Mouse (Mus musculus): ENCODE results near the gene Tmem254c. TPM values are rescaled to one million over a fixed set of nuclear protein-coding genes. Genes with fewer than 3 reads are reported as not detected.

The Tmem254c gene
- total RNA-seq, 2 experiments from 2014 or later: 22.2 to 44.1 TPM

Other genes with a start within 250 kb of the Tmem254c start
- gene Anxa11, start 225.2 kb downstream of the Tmem254c start, total RNA-seq (2015): 36.5 and 37.1 TPM in 2 replicates
- 7.3 and 8.1 TPM in 2 replicates for gene Anxa11, start 225.2 kb downstream of the Tmem254c start, total RNA-seq (2017)
- gene Plac9a, start 164.3 kb downstream of the Tmem254c start, total RNA-seq (2015): not detected in 2 replicates
- not detected in 2 replicates for gene Plac9a, start 164.3 kb downstream of the Tmem254c start, total RNA-seq (2017)
- 12.2 and 18.6 TPM in 2 replicates for gene Tmem254a, start 139.7 kb downstream of the Tmem254c start, total RNA-seq (2015)
- 1.0 and 1.2 TPM in 2 replicates for gene Tmem254a, start 139.7 kb downstream of the Tmem254c start, total RNA-seq (2017)
- not detected in 2 replicates for gene Cphx1, start 129.1 kb downstream of the Tmem254c start, total RNA-seq (2015)
- not detected in 2 replicates for gene Cphx1, start 129.1 kb downstream of the Tmem254c start, total RNA-seq (2017)
- gene Duxbl1, start 88.8 kb downstream of the Tmem254c start, total RNA-seq (2015): not detected in 2 replicates
- gene Duxbl1, start 88.8 kb downstream of the Tmem254c start, total RNA-seq (2017): not detected in 2 replicates
- gene Gm9780, start 24.6 kb downstream of the Tmem254c start, total RNA-seq (2015): not detected in 2 replicates
- gene Gm9780, start 24.6 kb downstream of the Tmem254c start, total RNA-seq (2017): not detected in 2 replicates
- gene Cphx2, start 14.2 kb upstream of the Tmem254c start, total RNA-seq (2015): not detected in 2 replicates
- gene Cphx2, start 14.2 kb upstream of the Tmem254c start, total RNA-seq (2017): not detected in 2 replicates
- gene Cphx3, start 14.9 kb upstream of the Tmem254c start, total RNA-seq (2015): not detected in 2 replicates
- gene Cphx3, start 14.9 kb upstream of the Tmem254c start, total RNA-seq (2017): not detected in 2 replicates
- gene Duxbl2, start 51.0 kb upstream of the Tmem254c start, total RNA-seq (2015): not detected in 2 replicates
- not detected in 2 replicates for gene Duxbl2, start 51.0 kb upstream of the Tmem254c start, total RNA-seq (2017)
- gene Plac9b, start 115.1 kb upstream of the Tmem254c start, total RNA-seq (2015): not detected in 2 replicates
- gene Plac9b, start 115.1 kb upstream of the Tmem254c start, total RNA-seq (2017): not detected in 2 replicates
- 29.8 TPM in 1 of 2 replicates, not detected in the other for gene Tmem254b, start 139.7 kb upstream of the Tmem254c start, total RNA-seq (2015)
- 2.8 and 10.7 TPM in 2 replicates for gene Tmem254b, start 139.7 kb upstream of the Tmem254c start, total RNA-seq (2017)
- gene Duxbl3, start 190.6 kb upstream of the Tmem254c start, total RNA-seq (2015): not detected in 2 replicates
- gene Duxbl3, start 190.6 kb upstream of the Tmem254c start, total RNA-seq (2017): not detected in 2 replicates